Mouse (Mus musculus) small intestine, adult 2 months (tissue): ENCODE measurements around the gene Tyrobp.

Source experiments
- CTCF ChIP-seq: fragments of 200-500 bp; IDR thresholded peaks from 2 replicates; pipeline ENCODE4 v1.5.1; 2012; ENCODE audit warnings: low read depth, mild to moderate bottlenecking, control low read depth, inconsistent platforms, low read length, moderate library complexity, mixed read lengths; ENCODE audit not compliant: insufficient replicate concordance, insufficient read length; ENCODE audit errors: extremely low read depth
- POLR2A ChIP-seq: fragments of 200-500 bp; IDR thresholded peaks from 2 replicates; pipeline ENCODE4 v1.6.1; 2012; ENCODE audit warnings: low read depth, mild to moderate bottlenecking, control low read depth, inconsistent platforms, low read length, moderate library complexity

GRCm38 (mm10) chr7:30439734-30440133, 26.2 kb downstream of the Tyrobp start:
- TF ChIP-seq CTCF: no peak
- TF ChIP-seq POLR2A: no peak
